Mouse (Mus musculus) WW6 (cell line): ENCODE results near the gene Galnt16.

Source experiments
- DNase-seq: peaks from one replicate; pipeline ENCODE4 v3.0.0-alpha.2; 2013; ENCODE audit warnings: low read depth, low spot score

The Galnt16 gene

GRCm38 (mm10) chr12:80598236-80598635, 80.2 kb downstream of the Galnt16 start:
- no peak for DNase-seq

- DNase-seq: no peak
These were observed 80.7 kb downstream of the Galnt16 start for GRCm38 (mm10) chr12:80598756-80599155.

DNA sequence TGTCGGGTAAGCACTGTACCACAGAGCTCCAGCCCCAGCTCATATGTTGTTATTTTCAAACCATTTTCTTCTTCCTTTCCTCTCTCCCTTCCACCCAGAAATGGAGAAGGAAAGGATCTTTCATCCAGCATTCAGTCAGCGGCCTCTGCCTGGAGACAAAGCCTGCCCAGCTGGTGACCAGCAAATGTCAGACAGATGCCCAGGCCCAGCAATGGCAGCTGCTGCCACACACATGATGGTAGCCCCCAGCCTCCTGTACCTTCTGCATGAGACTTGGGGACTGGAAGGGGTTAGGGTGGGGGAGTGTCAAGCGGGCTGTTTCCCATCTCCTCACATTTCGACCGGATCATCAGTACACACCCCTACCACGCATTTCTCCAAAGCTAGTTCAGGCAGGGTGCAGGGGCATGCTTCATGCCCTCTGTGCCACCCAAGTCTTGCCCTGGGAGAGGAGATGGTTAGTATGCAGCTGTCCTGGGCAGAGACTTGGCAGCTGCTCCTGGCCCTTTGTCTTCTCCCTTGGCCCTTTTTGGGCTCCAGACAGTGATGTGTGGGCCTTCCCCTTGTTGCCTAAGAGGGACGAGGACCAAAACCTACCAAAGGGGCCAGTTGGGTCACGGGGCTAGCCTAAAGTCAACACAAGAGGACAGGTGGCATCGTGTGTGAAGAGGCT, 83.7 kb downstream of the Galnt16 start:
- DNase-seq: no peak

DNA sequence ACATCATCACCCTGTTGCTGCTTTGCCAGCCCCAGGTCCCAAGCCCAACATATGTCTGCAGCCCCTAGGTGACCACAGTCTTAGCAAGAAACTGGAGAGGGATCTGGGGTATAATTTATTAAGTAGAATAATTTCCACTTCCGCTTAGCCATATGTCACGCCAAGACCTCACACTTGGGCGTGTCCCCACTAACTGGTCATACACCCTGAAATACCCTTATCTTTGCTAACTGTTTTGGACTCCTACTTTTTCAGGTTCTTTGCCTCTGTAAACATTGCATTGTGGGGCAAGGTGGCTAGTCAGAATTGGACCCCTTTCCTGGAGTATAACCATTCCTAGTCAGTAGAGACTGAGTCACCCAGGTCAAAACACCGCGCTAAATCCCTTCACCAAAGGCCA, 84.4 kb downstream of the Galnt16 start:
- DNase-seq: no peak

- DNase-seq: no peak
These were observed 85.5 kb downstream of the Galnt16 start for GRCm38 (mm10) chr12:80603566-80603965.

GRCm38 (mm10) chr12:80604218-80604617, 86.1 kb downstream of the Galnt16 start:
- DNase-seq: no peak

- no peak for DNase-seq
These were observed 90.5 kb downstream of the Galnt16 start for GRCm38 (mm10) chr12:80608576-80608975.

GRCm38 (mm10) chr12:80609928-80610327, 91.9 kb downstream of the Galnt16 start:
- DNase-seq: no peak

- DNase-seq: no peak
These were observed 94.2 kb downstream of the Galnt16 start for GRCm38 (mm10) chr12:80612113-80612791.

DNA sequence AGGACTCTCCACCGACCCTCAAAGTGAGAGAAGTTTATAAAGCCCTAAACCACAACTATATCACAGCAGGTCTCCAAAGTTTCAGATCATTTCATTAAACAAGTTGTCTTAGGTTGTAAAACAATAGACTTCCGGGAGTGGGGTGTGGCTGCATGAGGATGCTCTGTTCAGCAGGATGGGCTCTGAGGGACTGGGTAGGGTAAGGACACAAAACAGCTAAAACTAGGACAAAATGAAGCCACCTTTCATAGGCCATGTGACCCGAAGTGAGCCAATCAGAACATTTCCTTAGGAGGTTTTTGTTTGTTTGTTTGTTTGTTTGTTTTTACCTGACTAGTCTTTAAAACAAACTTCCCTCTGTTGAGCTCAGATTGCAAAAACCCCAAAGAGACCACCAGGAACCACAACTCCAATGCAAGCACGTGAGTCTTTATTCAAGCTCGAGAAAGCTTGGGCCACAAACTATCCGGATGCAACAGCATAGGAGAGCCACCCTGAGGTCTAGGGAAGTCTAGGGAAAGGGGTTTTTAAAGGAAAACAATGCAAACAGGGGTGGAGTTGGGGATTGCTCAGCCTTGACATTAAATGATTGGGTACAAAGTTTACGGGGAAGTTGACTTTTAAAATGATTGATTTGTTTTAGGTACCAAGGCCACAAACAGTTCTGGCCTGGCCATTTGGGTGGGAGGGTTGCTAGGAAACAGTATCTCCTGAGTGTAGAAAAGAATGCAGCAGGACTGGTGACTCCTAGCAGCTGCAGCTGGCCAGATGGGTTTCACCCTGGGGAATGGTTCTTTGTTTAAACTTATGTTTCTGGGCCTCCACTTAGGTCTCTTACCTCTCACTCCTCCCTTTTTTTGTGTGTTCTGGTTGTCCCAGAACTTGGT, 97.5 kb downstream of the Galnt16 start:
- no peak for DNase-seq

- no peak for DNase-seq
These were observed 102.4 kb downstream of the Galnt16 start for GRCm38 (mm10) chr12:80620501-80620900.

GRCm38 (mm10) chr12:80631790-80632189, 113.7 kb downstream of the Galnt16 start:
- no peak for DNase-seq

DNA sequence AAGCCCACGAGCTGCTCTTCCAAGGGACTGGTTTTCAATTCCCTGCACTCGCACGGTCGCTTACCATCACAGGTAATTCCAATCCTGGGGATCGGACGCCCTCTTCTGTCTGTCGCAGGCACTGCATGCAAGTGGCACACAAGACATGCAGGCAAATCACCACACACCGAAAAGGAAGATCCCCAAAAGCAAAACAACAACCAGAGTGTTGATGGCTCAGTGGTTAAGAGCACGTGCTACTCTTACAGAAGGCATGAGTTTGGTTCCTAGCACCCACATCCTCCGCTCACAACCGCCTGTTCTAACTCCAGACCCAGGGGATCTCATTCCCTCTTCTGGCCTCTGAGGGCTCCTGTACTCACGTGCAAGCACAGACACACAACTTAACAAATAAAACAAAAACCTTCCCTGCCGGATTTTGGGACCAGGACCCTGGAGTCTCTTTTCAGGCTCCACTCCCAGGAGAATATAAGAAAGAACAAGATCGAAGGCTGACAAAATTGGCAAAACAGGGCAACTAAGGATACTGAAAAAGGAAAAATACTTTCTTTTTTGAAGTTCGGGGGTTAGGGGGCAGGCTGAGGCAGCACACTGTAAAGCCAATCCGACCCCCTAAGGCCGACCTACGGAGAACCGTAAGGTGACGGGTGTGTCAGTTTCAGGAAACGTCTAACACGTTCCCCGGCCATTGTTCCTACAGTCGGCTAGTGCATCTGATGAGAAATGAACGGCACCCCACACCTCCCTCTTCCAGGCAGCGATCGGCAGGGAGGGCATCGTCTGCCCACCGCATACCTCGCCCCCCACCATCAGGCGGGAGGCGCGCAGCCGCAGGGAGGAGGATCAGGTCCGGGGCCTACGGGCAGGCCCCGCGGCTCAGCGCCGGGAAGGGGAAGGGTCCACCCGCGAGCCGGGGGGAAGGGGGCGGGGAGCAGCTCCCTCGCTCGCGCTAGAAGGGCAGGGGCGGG, 124.9 kb downstream of the Galnt16 start:
- peak; percentile 81 for DNase-seq

DNA sequence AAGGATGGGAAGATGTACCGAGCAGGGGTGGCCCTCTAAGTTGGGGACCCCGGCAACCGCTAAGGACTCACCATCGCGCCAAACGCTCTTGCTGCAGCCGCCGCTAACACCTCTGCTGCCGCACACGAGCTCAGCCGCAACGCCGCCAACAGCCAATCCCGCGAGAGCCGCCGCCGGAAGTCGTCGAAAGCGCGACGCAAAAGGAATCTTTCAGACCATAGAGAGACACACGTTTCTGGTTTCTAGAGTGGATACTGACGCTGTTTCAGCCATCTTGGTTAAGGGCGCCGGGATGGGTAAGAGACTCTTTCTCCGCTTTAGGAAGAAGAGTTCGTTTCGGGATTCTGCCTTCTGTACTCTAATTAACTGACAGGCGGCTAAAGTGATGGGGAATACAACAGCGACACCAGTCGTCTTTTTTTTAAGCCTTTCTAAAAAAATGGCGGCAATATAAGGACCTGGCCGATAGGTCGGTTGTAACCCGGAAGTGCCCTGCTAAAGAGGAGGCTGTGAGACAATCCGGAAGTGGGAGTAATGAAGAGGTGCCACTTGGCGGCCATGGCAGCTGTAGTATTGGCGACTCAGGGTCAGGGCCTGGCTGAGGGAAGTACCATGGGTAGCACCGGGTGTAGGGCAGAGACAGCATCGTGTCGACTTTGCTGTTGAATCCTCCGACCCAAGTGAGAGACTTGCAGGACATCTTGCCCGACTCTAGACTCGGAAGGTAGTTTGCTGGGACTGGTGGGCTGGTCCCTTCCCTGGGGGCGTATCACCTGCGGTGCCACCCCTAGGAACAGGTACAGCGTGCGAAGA, 125.8 kb downstream of the Galnt16 start, which contains the start of the genes Slc39a9 and Erh:
TSS of gene Slc39a9 (plus strand) at position 191 of the 813 bp plus-strand sequence.
TSS of gene Erh (minus strand) at position 649 of the 813 bp plus-strand sequence.
- peak; percentile 79 for DNase-seq

- no peak for DNase-seq
These were observed 126.4 kb downstream of the Galnt16 start for GRCm38 (mm10) chr12:80644506-80644868.

DNA sequence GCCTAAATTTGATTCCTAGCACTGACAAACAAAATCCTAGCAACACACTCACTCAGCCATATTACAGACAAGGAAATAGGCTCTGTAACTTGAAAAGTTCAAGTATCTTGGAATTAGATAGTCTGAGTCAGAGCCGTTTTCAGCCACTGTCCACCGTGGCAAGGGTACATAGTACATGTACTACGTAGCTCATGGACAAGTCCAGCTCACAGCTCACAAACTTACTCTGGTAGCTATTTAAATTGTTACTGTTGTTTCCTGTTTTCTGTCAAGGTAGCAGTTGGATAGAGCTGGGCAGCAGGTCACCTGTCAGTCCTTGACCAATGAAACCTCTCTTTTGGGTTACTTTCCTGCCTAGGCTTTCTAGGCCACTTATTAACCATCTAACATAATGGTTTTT, 128.3 kb downstream of the Galnt16 start:
- DNase-seq: no peak

DNA sequence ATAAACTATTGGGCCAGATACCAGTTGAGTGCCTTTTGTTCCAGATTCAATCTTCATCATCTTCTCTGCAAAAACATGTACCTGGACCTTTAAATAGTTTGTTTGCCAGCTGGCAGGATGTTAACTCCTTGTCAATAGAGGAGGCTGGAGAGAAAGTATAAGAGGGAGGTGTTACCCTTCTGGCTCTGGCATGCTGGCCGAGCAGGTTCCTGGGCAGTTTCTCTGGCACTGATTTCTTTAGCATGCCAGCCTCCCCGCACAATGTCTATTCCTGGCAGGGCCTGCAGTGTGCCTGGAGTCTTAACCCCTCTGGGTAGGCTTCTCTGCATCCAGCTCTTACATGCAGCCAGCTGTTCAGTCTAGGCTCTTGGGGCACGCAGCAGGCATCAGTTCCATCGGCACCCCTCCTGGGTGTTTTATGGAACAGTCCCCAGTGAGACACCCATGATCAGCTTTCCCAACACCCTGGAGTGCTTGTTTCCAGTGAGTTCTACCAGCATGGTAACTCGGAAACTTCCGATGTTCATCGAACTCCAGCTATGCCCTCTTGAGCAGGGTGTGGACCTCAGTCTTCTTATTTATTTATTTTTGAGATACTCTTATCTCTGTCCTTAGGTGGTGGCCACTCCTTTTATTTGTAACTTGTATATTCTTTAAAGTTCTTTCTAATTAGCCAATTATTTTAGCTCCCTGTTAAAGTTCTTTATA, 136.0 kb downstream of the Galnt16 start:
- no peak for DNase-seq

DNA sequence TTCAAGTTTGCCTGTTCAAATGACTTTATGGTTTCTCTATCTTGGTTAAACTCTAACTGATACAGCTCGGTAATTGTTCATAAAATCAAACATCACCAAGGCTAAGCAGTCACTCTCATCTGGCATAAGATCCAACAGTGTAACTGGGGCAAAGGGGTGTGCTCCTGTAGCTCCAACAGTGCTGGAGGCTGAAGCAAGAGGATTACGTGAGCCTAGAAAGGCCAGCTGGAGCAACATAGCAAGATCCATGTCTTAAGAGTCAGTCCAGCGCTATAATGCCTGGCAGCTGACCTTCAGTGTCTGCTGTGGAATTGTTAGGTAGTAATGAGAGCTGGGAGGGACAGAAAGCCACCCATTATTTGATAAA, 136.6 kb downstream of the Galnt16 start:
- DNase-seq: no peak

GRCm38 (mm10) chr12:80658661-80659060, 140.6 kb downstream of the Galnt16 start:
- no peak for DNase-seq

- DNase-seq: no peak
These were observed 144.2 kb downstream of the Galnt16 start for GRCm38 (mm10) chr12:80662322-80662721.
